Mouse (Mus musculus) liver, embryonic 13.5 days (tissue): ENCODE measurements around the gene Calml3. TPM values are rescaled to one million over a fixed set of nuclear protein-coding genes. Genes with fewer than 3 reads are reported as not detected.

ENCODE experiments used
- ATAC-seq: fragments of 200-750 bp; cut with Nextera tagmentation; 2 replicates; pipeline ENCODE4 v1.8.0; 2017; ENCODE audit warnings: low read depth, mild to moderate bottlenecking, moderate number of reproducible peaks, moderate library complexity
- DNase-seq: peaks from one replicate; pipeline ENCODE4 v3.0.0; 2022
- H3K27ac ChIP-seq: fragments of 300-500 bp; sonication (generic); 2 replicates; pipeline ENCODE4 v1.5.1; 2015; ENCODE audit warnings: moderate library complexity, mild to moderate bottlenecking, inconsistent platforms
- H3K27me3 ChIP-seq: fragments of 300-500 bp; sonication (generic); 2 replicates; pipeline ENCODE4 v1.6.1; 2015; ENCODE audit warnings: mild to moderate bottlenecking, inconsistent platforms
- H3K36me3 ChIP-seq: fragments of 300-500 bp; sonication (generic); 2 replicates; pipeline ENCODE4 v1.6.1; 2015; ENCODE audit warnings: mild to moderate bottlenecking, inconsistent platforms
- H3K4me1 ChIP-seq: fragments of 300-500 bp; sonication (generic); replicated peaks from 2 replicates; pipeline ENCODE4 v1.6.1; 2015; ENCODE audit warnings: inconsistent platforms
- H3K4me2 ChIP-seq: fragments of 300-500 bp; sonication (generic); 2 replicates; pipeline ENCODE4 v1.6.1; 2015; ENCODE audit warnings: inconsistent platforms, mild to moderate bottlenecking, moderate library complexity
- H3K4me3 ChIP-seq: fragments of 300-500 bp; sonication (generic); replicated peaks from 2 replicates; pipeline ENCODE4 v1.5.1; 2015; ENCODE audit warnings: mild to moderate bottlenecking, inconsistent platforms
- H3K9ac ChIP-seq: fragments of 300-500 bp; sonication (generic); 2 replicates; pipeline ENCODE4 v1.6.1; 2015; ENCODE audit warnings: mild to moderate bottlenecking, inconsistent platforms
- H3K9me3 ChIP-seq: fragments of 300-500 bp; sonication (generic); replicated peaks from 2 replicates; pipeline ENCODE4 v1.6.1; 2016; ENCODE audit warnings: inconsistent platforms
- WGBS: fragments of 180-500 bp; shearing (Covaris S2); methylation state at CpG from one replicate; pipeline ENCODE4 v1.1.7; 2015; ENCODE audit not compliant: insufficient replicate concordance; 5-methylcytosine and 5-hydroxymethylcytosine counted together
- polyA plus RNA-seq: library from polyadenylated mRNA; unstranded; fragments of >200 nt; fragmentation: Nextera tagmentation; extraction: Ambion mirVana; gene quantifications from 2 replicates; pipeline ENCODE4 v1.2.1, GENCODE M21; 2015

Gene Calml3
- polyA plus RNA-seq, 1 experiment from 2014 or later = not detected

GRCm38 (mm10) chr13:3807131-3807827, 3.2 kb upstream of the Calml3 start:
- no peak for ATAC-seq
- WGBS = 66% methylated on average over 7 of the region's 7 CpGs
- Histone ChIP-seq H3K9me3 (no peaks in the 10 kb centered on the region), H3K36me3 (no peaks in the 10 kb centered on the region), H3K9ac (no peak overlapping the region), H3K4me1 (peaks cover 5% of the 10 kb centered on the region; the same call in 1 of the 2 replicates), H3K4me3 (no peak overlapping the region), H3K27me3 (no peaks in the 10 kb centered on the region), H3K4me2 (no peak overlapping the region), H3K27ac (no peak overlapping the region)
- DNase-seq = no peak

- Histone ChIP-seq H3K9ac (no peak overlapping the region), H3K4me2 (no peak overlapping the region), H3K27me3 (no peaks in the 10 kb centered on the region), H3K4me3 (no peak overlapping the region), H3K9me3 (no peaks in the 10 kb centered on the region), H3K4me1 (peaks cover 5% of the 10 kb centered on the region; the same call in 1 of the 2 replicates), H3K36me3 (no peaks in the 10 kb centered on the region), H3K27ac (no peak overlapping the region)
- 25% methylated on average over 5 of the region's 5 CpGs for WGBS
- DNase-seq = no peak
- ATAC-seq = no peak
Observed at GRCm38 (mm10) chr13:3805638-3806037, 1.5 kb upstream of the Calml3 start.

GRCm38 (mm10) chr13:3805132-3805531, 1.0 kb upstream of the Calml3 start:
- Histone ChIP-seq H3K4me2 (no peak overlapping the region), H3K9ac (no peak overlapping the region), H3K4me3 (no peak overlapping the region), H3K27ac (no peak overlapping the region), H3K9me3 (no peaks in the 10 kb centered on the region), H3K36me3 (no peaks in the 10 kb centered on the region), H3K27me3 (no peaks in the 10 kb centered on the region), H3K4me1 (peaks cover 5% of the 10 kb centered on the region; the same call in 1 of the 2 replicates)
- 59% methylated on average over 2 of the region's 2 CpGs for WGBS
- DNase-seq (no peak), ATAC-seq (no peak)

GRCm38 (mm10) chr13:3799386-3799785, 4.7 kb downstream of the Calml3 start:
- no peaks in the 10 kb centered on the region for H3K9me3 ChIP-seq
- H3K9ac ChIP-seq = no peak overlapping the region
- DNase-seq = no peak
- no peak overlapping the region for H3K4me2 ChIP-seq
- 37% methylated on average over 3 of the region's 3 CpGs for WGBS
- no peak for ATAC-seq
- H3K4me3 ChIP-seq = no peak overlapping the region
- H3K4me1 ChIP-seq = no peaks in the 10 kb centered on the region
- no peaks in the 10 kb centered on the region for H3K36me3 ChIP-seq
- H3K27me3 ChIP-seq = no peaks in the 10 kb centered on the region
- no peak overlapping the region for H3K27ac ChIP-seq

- DNase-seq = no peak
- no peak overlapping the region for H3K9ac ChIP-seq
- H3K4me2 ChIP-seq = no peak overlapping the region
- ATAC-seq = no peak
- H3K27ac ChIP-seq = no peak overlapping the region
- no peaks in the 10 kb centered on the region for H3K36me3 ChIP-seq
- no peaks in the 10 kb centered on the region for H3K27me3 ChIP-seq
- H3K9me3 ChIP-seq = no peaks in the 10 kb centered on the region
- H3K4me3 ChIP-seq = no peak overlapping the region
- H3K4me1 ChIP-seq = no peaks in the 10 kb centered on the region
Observed at GRCm38 (mm10) chr13:3798751-3799150, 5.4 kb downstream of the Calml3 start.

- Histone ChIP-seq H3K27me3 (no peaks in the 10 kb centered on the region), H3K4me2 (no peak overlapping the region), H3K9me3 (no peaks in the 10 kb centered on the region), H3K36me3 (no peaks in the 10 kb centered on the region), H3K27ac (no peak overlapping the region), H3K4me3 (no peak overlapping the region), H3K9ac (no peak overlapping the region), H3K4me1 (no peaks in the 10 kb centered on the region)
- ATAC-seq (no peak), DNase-seq (no peak)
- WGBS = 44% methylated on average over 4 of the region's 4 CpGs
Observed at GRCm38 (mm10) chr13:3796649-3797048, 7.5 kb downstream of the Calml3 start.

- WGBS = 63% methylated on average over 2 of the region's 2 CpGs
- Histone ChIP-seq H3K4me3 (no peak overlapping the region), H3K9me3 (no peaks in the 10 kb centered on the region), H3K27me3 (no peaks in the 10 kb centered on the region), H3K9ac (no peak overlapping the region), H3K4me1 (no peaks in the 10 kb centered on the region), H3K27ac (no peak overlapping the region), H3K36me3 (no peaks in the 10 kb centered on the region), H3K4me2 (no peak overlapping the region)
- DNase-seq (no peak), ATAC-seq (no peak)
Observed at GRCm38 (mm10) chr13:3789531-3789930, 14.6 kb downstream of the Calml3 start.

- Histone ChIP-seq H3K27ac (no peak overlapping the region), H3K4me1 (no peaks in the 10 kb centered on the region), H3K9ac (no peak overlapping the region), H3K4me3 (no peak overlapping the region), H3K4me2 (no peak overlapping the region), H3K27me3 (no peaks in the 10 kb centered on the region), H3K9me3 (no peaks in the 10 kb centered on the region), H3K36me3 (no peaks in the 10 kb centered on the region)
- DNase-seq = no peak
- no peak for ATAC-seq
- 68% methylated on average over 2 of the region's 2 CpGs for WGBS
Observed at GRCm38 (mm10) chr13:3788588-3788987, 15.5 kb downstream of the Calml3 start.

GRCm38 (mm10) chr13:3787644-3788043, 16.5 kb downstream of the Calml3 start:
- ATAC-seq = no peak
- WGBS = 68% methylated on average over 3 of the region's 3 CpGs
- H3K4me1 ChIP-seq = no peaks in the 10 kb centered on the region
- no peak overlapping the region for H3K27ac ChIP-seq
- no peak overlapping the region for H3K4me2 ChIP-seq
- no peak for DNase-seq
- H3K4me3 ChIP-seq = no peak overlapping the region
- no peak overlapping the region for H3K9ac ChIP-seq
- H3K9me3 ChIP-seq = no peaks in the 10 kb centered on the region
- no peaks in the 10 kb centered on the region for H3K27me3 ChIP-seq
- H3K36me3 ChIP-seq = no peaks in the 10 kb centered on the region

GRCm38 (mm10) chr13:3787102-3787501, 17.0 kb downstream of the Calml3 start:
- WGBS = 47% methylated on average over 4 of the region's 4 CpGs

GRCm38 (mm10) chr13:3783621-3784020, 20.5 kb downstream of the Calml3 start:
- Histone ChIP-seq H3K4me2 (no peak overlapping the region), H3K9ac (no peak overlapping the region), H3K9me3 (no peaks in the 10 kb centered on the region), H3K27ac (no peak overlapping the region), H3K36me3 (no peaks in the 10 kb centered on the region), H3K4me1 (no peaks in the 10 kb centered on the region), H3K27me3 (no peaks in the 10 kb centered on the region), H3K4me3 (no peak overlapping the region)
- WGBS = 36% methylated on average over 2 of the region's 2 CpGs
- no peak for DNase-seq
- ATAC-seq = no peak

More at GRCm38 (mm10) chr13:3787102-3787501, 17.0 kb downstream of the Calml3 start:
- DNase-seq = no peak
- no peak overlapping the region for H3K4me3 ChIP-seq
- no peak overlapping the region for H3K9ac ChIP-seq
- H3K4me2 ChIP-seq = no peak overlapping the region
- H3K9me3 ChIP-seq = no peaks in the 10 kb centered on the region
- H3K36me3 ChIP-seq = no peaks in the 10 kb centered on the region
- no peaks in the 10 kb centered on the region for H3K27me3 ChIP-seq
- no peaks in the 10 kb centered on the region for H3K4me1 ChIP-seq
- no peak overlapping the region for H3K27ac ChIP-seq
- ATAC-seq = no peak

GRCm38 (mm10) chr13:3782499-3782898, 21.6 kb downstream of the Calml3 start:
- WGBS = 17% methylated on average over 2 of the region's 2 CpGs

More at GRCm38 (mm10) chr13:3782499-3782898, 21.6 kb downstream of the Calml3 start:
- Histone ChIP-seq H3K27ac (no peak overlapping the region), H3K27me3 (no peaks in the 10 kb centered on the region), H3K9me3 (no peaks in the 10 kb centered on the region), H3K9ac (no peak overlapping the region), H3K4me3 (no peak overlapping the region), H3K4me1 (no peaks in the 10 kb centered on the region), H3K4me2 (no peak overlapping the region), H3K36me3 (no peaks in the 10 kb centered on the region)
- DNase-seq (no peak), ATAC-seq (no peak)
